Mouse (Mus musculus): ENCODE results near the gene Drg1. TPM values are rescaled to one million over a fixed set of nuclear protein-coding genes. Genes with fewer than 3 reads are reported as not detected.
"Not testable (repeated sequence)": the region's sequence is repeated elsewhere in the genome, so short reads cannot be mapped to it uniquely, and the experiment has no call there.

Drg1 gene
- polyA plus RNA-seq, 1 experiment from 2014 or later: 287 TPM

- DNase-seq (ENCODE audit: low spot score); H3K4me1 ChIP-seq; H3K4me3 ChIP-seq; H3K36me3 ChIP-seq (replicated peaks); H3K27me3 ChIP-seq (replicated peaks; ENCODE audit: low read depth, poor library complexity, severe bottlenecking); H3K27ac ChIP-seq (replicated peaks): not testable (repeated sequence)
- 81% methylated on average over 2 of the region's 2 CpGs for WGBS
- peaks cover 26% of the 10 kb centered on the region for H3K9me3 ChIP-seq
Measured at GRCm38 (mm10) chr11:3169042-3169441, 97.2 kb downstream of the Drg1 start.

GRCm38 (mm10) chr11:3167571-3168001, 98.6 kb downstream of the Drg1 start:
- not testable (repeated sequence) for H3K27ac ChIP-seq (replicated peaks); H3K36me3 ChIP-seq (replicated peaks); H3K4me1 ChIP-seq; DNase-seq (ENCODE audit: low spot score); H3K27me3 ChIP-seq (replicated peaks; ENCODE audit: low read depth, poor library complexity, severe bottlenecking); H3K4me3 ChIP-seq
- H3K9me3 ChIP-seq: peaks cover 23% of the 10 kb centered on the region
- 72% methylated on average over 4 of the region's 4 CpGs for WGBS

GRCm38 (mm10) chr11:3167129-3167528, 99.1 kb downstream of the Drg1 start:
- H3K4me3 ChIP-seq; H3K36me3 ChIP-seq (replicated peaks); H3K27me3 ChIP-seq (replicated peaks; ENCODE audit: low read depth, poor library complexity, severe bottlenecking); DNase-seq (ENCODE audit: low spot score); H3K4me1 ChIP-seq; H3K27ac ChIP-seq (replicated peaks): not testable (repeated sequence)
- 91% methylated on average over 4 of the region's 4 CpGs for WGBS
- H3K9me3 ChIP-seq: peaks cover 27% of the 10 kb centered on the region

- H3K9me3 ChIP-seq: peaks cover 24% of the 10 kb centered on the region
- DNase-seq (ENCODE audit: low spot score); H3K27me3 ChIP-seq (replicated peaks; ENCODE audit: low read depth, poor library complexity, severe bottlenecking); H3K27ac ChIP-seq (replicated peaks); H3K4me1 ChIP-seq; H3K4me3 ChIP-seq; H3K36me3 ChIP-seq (replicated peaks): not testable (repeated sequence)
Measured at GRCm38 (mm10) chr11:3166321-3166720, 99.9 kb downstream of the Drg1 start.

- not testable (repeated sequence) for H3K4me3 ChIP-seq; DNase-seq (ENCODE audit: low spot score); H3K27ac ChIP-seq (replicated peaks); H3K27me3 ChIP-seq (replicated peaks; ENCODE audit: low read depth, poor library complexity, severe bottlenecking); H3K4me1 ChIP-seq; H3K36me3 ChIP-seq (replicated peaks)
- peaks cover 25% of the 10 kb centered on the region for H3K9me3 ChIP-seq
- 77% methylated on average over 3 of the region's 5 CpGs for WGBS
Measured at GRCm38 (mm10) chr11:3165210-3165782, 100.9 kb downstream of the Drg1 start.

- WGBS: 71% methylated on average over 3 of the region's 3 CpGs
- not testable (repeated sequence) for H3K4me3 ChIP-seq; H3K36me3 ChIP-seq (replicated peaks); H3K4me1 ChIP-seq; H3K27ac ChIP-seq (replicated peaks); H3K27me3 ChIP-seq (replicated peaks; ENCODE audit: low read depth, poor library complexity, severe bottlenecking); DNase-seq (ENCODE audit: low spot score)
- H3K9me3 ChIP-seq: peaks cover 25% of the 10 kb centered on the region
Measured at GRCm38 (mm10) chr11:3163661-3164060, 102.6 kb downstream of the Drg1 start.

- not testable (repeated sequence) for H3K36me3 ChIP-seq (replicated peaks); H3K4me1 ChIP-seq; H3K4me3 ChIP-seq; H3K27ac ChIP-seq (replicated peaks); DNase-seq (ENCODE audit: low spot score); H3K27me3 ChIP-seq (replicated peaks; ENCODE audit: low read depth, poor library complexity, severe bottlenecking)
- 91% methylated on average over 2 of the region's 2 CpGs for WGBS
- peaks cover 21% of the 10 kb centered on the region for H3K9me3 ChIP-seq
Measured at GRCm38 (mm10) chr11:3163122-3163521, 103.1 kb downstream of the Drg1 start.

GRCm38 (mm10) chr11:3162236-3162897, 103.8 kb downstream of the Drg1 start:
- H3K36me3 ChIP-seq (replicated peaks); H3K4me3 ChIP-seq; H3K4me1 ChIP-seq; H3K27ac ChIP-seq (replicated peaks); DNase-seq (ENCODE audit: low spot score); H3K27me3 ChIP-seq (replicated peaks; ENCODE audit: low read depth, poor library complexity, severe bottlenecking): not testable (repeated sequence)
- H3K9me3 ChIP-seq: peaks cover 18% of the 10 kb centered on the region
- WGBS: 72% methylated on average over 5 of the region's 5 CpGs

GRCm38 (mm10) chr11:3161370-3161769, 104.8 kb downstream of the Drg1 start:
- not testable (repeated sequence) for DNase-seq (ENCODE audit: low spot score); H3K27ac ChIP-seq (replicated peaks); H3K27me3 ChIP-seq (replicated peaks; ENCODE audit: low read depth, poor library complexity, severe bottlenecking); H3K4me1 ChIP-seq; H3K36me3 ChIP-seq (replicated peaks); H3K4me3 ChIP-seq
- H3K9me3 ChIP-seq: peaks cover 19% of the 10 kb centered on the region
- WGBS: 70% methylated on average over 1 of the region's 2 CpGs

GRCm38 (mm10) chr11:3158800-3159199, 107.4 kb downstream of the Drg1 start:
- H3K9me3 ChIP-seq: peaks cover 22% of the 10 kb centered on the region
- 85% methylated on average over 4 of the region's 4 CpGs for WGBS
- not testable (repeated sequence) for H3K27me3 ChIP-seq (replicated peaks; ENCODE audit: low read depth, poor library complexity, severe bottlenecking); H3K36me3 ChIP-seq (replicated peaks); DNase-seq (ENCODE audit: low spot score); H3K4me3 ChIP-seq; H3K27ac ChIP-seq (replicated peaks); H3K4me1 ChIP-seq

- not testable (repeated sequence) for H3K27ac ChIP-seq (replicated peaks); DNase-seq (ENCODE audit: low spot score); H3K36me3 ChIP-seq (replicated peaks); H3K27me3 ChIP-seq (replicated peaks; ENCODE audit: low read depth, poor library complexity, severe bottlenecking); H3K4me1 ChIP-seq; H3K4me3 ChIP-seq
- peaks cover 22% of the 10 kb centered on the region for H3K9me3 ChIP-seq
- WGBS: 96% methylated on average over 6 of the region's 6 CpGs
Measured at GRCm38 (mm10) chr11:3157996-3158395, 108.2 kb downstream of the Drg1 start.

- H3K27me3 ChIP-seq (replicated peaks; ENCODE audit: low read depth, poor library complexity, severe bottlenecking); H3K36me3 ChIP-seq (replicated peaks); H3K27ac ChIP-seq (replicated peaks); H3K4me3 ChIP-seq; DNase-seq (ENCODE audit: low spot score); H3K4me1 ChIP-seq: not testable (repeated sequence)
- 89% methylated on average over 3 of the region's 3 CpGs for WGBS
- H3K9me3 ChIP-seq: peaks cover 17% of the 10 kb centered on the region
Measured at GRCm38 (mm10) chr11:3156991-3157390, 109.2 kb downstream of the Drg1 start.

GRCm38 (mm10) chr11:3153666-3154397, 112.4 kb downstream of the Drg1 start:
- peak; percentile 18 for DNase-seq (ENCODE audit: low spot score)
- Histone ChIP-seq H3K36me3 (replicated peaks) (peaks cover 19% of the 10 kb centered on the region), H3K9me3 (peaks cover 23% of the 10 kb centered on the region)
- WGBS: 83% methylated on average over 1 of the region's 1 CpGs
- H3K27me3 ChIP-seq (replicated peaks; ENCODE audit: low read depth, poor library complexity, severe bottlenecking); H3K27ac ChIP-seq (replicated peaks); H3K4me3 ChIP-seq; H3K4me1 ChIP-seq: not testable (repeated sequence)

Measured in embryonic facial prominence, embryonic 10.5 days (tissue).